Mouse (Mus musculus): ENCODE data around the gene Glycam1. TPM values are rescaled to one million over a fixed set of nuclear protein-coding genes. Genes with fewer than 3 reads are reported as not detected.
A peak's percentile ranks its signal among the peaks of the same experiment; 100 is the strongest.
"Not testable (repeated sequence)": the region's sequence is repeated elsewhere in the genome, so short reads cannot be mapped to it uniquely, and the experiment has no call there.

The Glycam1 gene
- not detected in 2 replicates for total RNA-seq (2021)
- long read RNA-seq: 0 reads

DNA sequence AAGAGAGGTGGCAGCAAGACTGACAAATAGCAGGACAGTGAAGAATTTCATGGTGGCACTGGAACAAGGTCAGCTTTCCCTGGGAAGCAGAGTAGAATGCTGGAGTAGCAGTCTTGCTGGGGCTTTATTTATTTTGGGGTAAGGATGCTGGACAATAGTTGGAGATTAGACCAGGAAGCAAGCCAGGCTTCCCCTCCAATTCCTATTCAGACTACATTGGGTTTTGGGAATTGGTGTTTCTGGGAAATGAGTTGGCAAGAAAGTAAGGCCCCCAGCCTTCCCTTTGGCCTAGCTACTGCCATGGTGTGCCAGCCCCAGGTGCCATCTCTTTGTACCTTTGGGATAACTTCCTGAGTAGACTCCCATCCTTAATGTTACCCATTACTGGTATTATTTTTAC lies at the start of gene Glycam1:
Gene Glycam1 (minus strand): TSS at position 101 of the 400 bp plus-strand sequence.
- DNase-seq: no peak

DNA sequence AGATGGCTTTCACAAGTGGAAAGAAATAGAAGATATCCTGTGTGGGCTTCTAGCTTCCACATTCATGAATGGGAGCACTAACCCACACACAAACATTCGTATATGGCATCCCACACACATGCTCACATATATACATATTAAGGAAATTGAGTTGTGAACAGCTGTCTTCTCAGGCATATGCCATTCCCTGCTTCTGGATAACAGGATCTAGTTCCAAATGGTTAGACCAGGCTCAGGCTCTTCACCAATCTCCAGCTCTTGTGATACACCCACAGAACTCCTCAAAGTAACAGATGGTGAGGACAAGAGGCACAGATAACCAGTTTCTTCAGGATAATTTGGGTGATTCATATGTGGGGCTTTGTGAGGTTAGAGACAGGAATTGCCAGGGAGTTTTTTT lies 39.6 kb upstream of the Glycam1 start:
- no peak for DNase-seq

DNA sequence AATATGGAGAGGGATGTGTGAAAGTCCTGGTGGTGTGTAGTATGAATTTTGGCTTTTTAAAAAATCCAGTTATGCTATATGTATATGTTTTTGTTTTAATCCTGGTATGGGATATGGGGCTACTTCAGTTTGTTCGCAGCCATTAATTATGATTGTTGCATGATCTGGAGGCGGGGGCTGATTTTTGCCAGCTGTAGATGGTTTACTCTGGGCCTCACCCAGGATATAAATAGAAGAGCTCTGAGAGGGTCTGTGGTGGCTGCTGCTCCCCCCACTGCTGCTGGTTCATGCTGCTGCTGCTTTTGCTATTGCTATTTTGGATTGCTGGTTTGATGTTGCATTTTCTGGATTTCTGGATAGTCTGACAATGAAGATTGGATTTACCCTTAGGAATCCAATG lies 25.9 kb upstream of the Glycam1 start:
- DNase-seq: no peak

DNA sequence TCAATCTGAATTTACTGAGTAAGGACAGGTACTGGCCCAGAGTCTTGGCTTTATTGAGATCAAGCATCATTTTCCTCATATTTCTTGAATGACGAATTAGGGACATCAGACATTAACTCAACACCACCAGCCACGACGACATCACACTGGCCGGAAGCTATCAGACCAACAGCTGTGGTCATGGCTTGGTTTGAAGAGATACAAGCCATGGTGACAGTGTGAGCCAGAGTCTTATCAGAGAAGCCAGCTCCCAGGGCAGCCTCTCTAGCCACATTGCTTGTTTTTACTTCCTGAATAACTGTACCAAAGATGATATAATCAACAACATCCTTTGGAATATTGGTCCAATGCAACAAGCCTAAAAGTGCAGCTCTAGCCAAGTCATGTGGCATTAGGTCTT lies 22.9 kb upstream of the Glycam1 start:
- not testable (repeated sequence) for DNase-seq

DNA sequence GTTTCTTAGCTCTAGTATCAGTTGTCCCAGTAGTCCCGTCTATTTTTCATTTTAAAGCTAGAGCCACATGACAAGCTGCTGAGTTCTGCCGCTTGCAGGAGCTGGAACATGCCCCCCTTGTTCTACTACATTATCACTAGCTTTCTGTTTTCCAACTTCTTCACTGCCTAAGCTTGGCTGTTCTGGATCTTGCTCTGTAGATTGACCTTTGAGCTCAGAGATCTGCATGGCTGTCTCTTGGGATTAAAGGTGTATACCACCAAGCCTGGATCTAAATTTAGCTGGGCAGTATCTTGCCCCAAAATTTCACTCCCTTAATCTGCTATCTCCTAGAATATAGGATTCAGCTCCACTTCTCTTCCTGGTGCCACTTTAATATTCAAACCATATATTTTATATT lies 21.0 kb upstream of the Glycam1 start:
- no peak for DNase-seq

DNA sequence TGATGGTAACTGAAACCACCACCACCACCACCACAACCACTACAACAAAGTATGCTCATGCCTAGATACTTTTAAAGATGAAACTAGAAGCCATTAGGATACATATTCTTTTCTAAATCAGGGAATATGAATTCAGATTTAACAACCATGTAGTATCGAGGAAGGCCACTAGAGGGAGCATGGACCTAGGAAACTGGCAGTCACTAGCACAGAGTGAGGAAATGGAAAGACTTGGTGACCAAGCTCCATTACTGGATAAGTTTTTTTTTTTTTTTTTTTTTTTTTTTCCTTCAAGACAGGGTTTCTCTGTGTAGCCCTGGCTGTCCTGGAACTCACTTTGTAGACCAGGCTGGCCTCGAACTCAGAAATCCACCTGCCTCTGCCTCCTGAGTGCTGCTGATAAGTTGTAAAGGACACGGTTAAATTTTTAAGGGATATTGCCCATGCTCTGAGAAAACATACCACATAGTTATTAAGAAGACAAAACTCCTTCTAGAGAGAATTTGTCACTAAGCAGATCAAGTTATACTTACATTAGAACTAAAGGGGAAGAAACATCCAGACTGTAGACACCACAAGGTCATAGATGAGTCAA lies 12.7 kb downstream of the Glycam1 start:
- no peak for DNase-seq

DNA sequence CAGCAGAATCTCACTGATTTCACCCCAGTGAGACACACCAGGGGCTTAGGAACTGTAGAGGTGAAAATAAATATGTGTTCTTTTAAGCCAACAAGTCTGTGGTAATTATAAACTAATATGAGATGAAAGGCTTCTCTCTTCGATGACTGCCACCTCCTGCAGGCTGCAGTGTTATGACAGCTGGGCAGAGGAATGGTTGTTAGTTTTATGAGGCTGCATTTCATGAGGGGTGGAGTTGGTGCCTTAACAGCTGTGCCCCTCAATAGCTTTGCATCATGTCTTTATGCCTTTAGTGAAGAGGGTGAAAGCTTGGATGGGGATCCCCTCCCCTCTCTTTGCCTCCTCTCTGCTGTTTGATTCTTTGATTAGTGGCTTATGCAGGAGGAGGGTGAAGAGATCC lies 13.8 kb downstream of the Glycam1 start:
- no peak for DNase-seq

DNA sequence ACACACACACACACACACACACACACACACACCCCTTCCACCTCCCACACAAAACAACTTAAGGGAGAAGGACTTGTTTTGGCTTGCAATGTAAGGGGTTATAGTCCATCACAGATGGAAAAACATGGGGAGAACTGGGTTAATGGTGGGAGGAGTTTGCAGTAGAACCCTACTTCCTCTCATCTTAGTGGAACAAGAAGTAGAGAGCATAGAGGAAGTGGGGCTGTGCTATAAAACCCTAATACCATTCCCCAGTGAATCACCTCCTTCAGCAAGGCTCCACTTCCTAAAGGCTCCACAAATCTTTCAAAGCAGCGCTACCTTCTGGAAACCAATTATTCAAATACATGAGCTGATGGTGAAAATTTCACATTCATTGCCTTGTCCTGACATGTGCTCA lies 15.4 kb downstream of the Glycam1 start:
- DNase-seq: no peak

DNA sequence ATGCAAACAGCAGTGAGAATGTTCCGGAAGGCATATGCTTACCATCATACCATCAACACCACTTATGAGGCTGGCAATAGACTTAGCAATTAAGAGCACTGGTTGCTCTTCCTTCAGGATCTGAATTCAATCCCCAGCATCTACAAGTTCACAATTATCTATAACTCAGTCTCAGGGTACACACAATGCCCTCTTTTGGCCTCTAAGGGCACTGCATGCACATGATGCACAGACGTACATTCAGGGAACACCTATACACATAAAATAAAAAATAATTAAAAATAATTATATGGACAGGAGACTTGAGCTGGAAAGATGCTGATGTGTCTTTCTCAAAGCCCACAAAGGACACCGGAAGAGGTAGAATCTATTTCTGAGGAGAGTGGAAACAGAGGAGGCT lies 16.9 kb downstream of the Glycam1 start:
- no peak for DNase-seq

DNA sequence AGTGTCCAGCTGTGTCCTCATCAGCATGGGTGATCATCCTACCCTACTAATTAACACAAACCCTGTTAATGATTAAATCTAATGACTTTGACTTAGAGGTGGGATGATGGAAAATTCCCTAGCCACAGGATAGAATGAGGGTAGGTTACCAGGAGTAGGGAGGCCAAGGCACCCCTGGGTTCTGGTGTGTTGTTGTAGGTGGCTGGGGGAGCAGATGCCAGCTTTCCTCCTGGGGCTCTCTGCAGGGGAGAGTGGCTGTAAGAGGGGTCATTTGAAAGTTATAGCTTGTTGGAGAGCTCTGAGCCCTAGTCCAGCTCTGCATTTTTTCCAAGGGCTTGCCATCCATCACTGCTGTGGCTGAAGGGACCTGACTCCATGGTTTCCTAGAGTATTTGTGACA lies 22.4 kb downstream of the Glycam1 start:
- DNase-seq: no peak

DNA sequence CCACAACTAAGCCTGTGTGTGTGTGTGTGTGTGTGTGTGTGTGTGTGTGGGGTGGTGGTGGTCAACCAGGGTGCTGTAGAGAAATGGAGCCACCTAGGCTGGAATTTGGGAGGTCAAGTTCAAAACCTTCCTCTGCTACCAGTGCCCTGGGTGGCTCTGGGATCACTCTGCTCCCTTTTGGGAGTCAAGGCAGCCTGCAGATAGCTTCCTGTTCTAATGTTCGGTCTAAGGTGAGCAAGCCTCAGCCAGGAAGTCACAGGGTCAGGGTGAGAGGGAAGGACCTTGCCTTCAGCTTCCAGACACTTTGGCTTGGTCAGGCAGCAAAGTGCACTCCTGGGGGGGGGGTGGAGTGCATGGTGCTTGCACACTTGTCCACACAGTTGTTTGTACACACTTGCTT lies 24.2 kb downstream of the Glycam1 start:
- DNase-seq: no peak

DNA sequence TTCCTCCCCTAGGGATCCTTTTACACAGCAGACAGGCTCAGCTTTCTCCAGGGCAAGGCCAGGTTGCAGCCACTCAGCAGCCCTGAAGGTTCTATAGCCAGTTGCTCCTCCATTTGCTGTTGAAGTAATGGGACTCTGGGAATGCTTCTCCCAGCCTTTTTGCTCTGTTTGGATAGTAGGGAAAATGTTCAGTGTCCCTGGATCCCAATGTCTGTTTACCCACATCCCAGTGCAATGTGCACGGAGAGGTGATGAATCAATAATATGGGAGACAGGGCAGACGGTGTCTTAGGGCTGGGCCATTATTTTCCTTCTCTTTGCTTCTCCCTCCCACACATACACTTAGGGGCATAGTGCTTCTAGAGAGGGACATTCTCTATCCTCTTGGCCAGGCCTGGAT lies 25.6 kb downstream of the Glycam1 start:
- no peak for DNase-seq

DNA sequence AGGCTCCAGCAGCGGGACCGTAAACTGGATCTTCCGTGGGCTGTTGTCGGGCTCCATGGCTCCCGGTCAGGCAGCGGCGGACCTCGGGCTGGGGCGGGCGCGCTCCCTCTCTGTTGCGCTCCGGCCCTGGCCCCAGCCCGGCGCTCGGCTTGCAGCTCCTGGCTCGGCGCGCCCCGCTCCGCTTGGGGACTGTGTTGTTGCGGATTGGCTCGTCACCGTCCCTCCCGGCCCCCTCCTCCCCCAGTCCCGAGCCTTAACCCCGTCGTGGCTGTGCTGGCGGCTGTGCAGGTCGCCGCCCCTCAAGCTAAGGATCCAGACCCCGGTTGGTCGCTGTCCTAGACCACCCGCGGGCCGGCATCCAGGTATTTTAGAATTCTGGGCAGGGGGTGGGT lies 27.1 kb downstream of the Glycam1 start, which contains the start of gene Ppp1r1a:
Gene Ppp1r1a (minus strand): TSS at position 182 of the 392 bp plus-strand sequence.
- peak; percentile 69 for DNase-seq

DNA sequence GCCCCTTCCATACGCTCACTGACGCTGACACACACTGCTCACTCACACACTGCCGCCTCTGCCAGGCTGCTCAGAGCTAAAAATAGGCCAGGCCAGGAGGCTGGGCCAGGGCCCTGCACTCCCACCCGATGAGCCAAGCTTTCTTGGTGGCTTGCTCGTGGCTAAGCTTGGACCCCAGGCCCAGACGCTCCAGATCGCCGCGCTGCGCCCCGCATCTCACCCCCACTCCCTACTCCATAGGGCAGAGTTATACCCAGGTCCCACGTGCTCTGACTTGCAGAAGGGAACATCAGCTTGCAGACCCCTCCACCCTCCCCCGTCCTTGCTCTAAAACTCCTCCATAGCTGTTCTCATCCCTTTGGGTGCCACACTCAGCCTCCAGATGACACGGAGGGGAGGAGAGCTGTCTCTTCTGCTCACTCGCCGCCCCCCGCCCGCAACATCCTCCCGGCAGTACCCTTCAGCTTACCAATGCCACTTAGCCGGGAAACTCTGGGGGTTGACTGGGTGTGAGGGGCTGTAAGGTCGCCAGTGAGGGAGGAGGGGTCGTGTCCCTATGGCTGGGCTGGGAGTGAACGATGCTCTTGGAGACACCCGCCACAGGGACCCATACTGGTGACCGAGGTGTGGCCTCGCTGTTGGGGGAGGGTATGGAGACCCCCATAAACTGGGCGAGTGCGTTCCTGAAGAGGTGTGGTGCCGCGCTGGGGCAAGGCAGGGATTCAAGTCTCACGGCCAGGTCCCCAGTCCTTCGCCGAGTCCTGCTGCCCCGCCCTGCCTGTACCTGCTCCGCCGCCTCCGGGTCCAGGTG lies 27.7 kb downstream of the Glycam1 start:
- DNase-seq: no peak

DNA sequence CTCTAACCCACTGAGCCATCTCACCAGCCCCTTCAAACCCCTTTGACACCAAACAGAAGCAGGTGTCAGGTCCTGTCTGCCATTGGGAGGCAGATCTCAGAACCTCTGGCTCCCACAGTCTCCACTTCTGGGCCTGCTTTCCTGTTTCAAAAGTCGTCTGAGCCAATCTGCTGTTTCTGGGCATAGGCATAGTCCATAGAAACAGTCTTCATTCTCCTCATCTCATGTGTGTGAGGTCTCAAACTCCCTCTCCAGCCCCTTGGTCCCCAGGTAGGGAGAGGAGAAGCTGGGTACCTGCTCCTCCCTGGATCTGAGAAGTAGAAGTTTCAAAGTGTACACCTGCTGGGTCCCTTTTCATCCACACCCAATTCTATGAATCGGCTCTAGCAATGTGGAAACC lies 28.4 kb downstream of the Glycam1 start:
- no peak for DNase-seq

DNA sequence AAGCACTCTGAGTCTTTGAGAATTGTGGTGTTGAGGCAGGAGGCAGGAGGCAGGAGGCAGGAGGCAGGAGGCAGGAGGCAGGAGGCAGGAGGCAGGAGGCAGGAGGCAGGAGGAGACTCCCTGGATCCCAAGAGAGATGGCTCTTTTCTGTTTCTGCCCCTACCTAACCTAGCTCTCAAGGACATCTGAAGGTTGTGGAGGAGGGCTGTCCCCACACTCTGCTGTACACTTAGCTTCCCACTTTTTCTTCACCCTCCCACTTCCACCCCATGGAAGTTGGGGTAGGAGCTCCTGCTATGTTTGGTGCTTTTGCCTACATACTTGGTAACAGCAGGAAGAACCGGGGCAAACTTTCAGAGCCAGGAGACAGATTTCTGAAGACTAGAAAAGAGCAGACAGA lies 29.1 kb downstream of the Glycam1 start:
- no peak for DNase-seq

DNA sequence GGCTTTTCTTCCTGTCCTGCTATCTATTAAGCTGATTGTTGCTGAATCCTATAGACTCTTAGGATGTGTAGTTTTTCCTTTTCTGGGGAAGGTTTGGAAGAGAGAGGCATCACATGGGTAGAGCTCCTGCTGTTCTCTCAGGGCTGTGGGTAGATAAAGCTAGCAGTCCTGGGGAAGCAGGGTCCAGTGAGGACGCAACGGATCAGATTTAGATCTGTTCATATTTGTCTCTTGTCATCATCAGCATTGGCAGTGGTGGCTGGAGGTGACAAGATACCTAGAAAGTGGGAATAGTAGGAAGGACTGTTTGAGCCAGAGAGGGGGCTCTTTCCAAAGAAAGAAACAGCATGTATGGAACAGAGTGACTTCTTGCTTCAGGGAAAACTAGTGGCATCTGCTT lies 29.9 kb downstream of the Glycam1 start:
- DNase-seq: no peak

DNA sequence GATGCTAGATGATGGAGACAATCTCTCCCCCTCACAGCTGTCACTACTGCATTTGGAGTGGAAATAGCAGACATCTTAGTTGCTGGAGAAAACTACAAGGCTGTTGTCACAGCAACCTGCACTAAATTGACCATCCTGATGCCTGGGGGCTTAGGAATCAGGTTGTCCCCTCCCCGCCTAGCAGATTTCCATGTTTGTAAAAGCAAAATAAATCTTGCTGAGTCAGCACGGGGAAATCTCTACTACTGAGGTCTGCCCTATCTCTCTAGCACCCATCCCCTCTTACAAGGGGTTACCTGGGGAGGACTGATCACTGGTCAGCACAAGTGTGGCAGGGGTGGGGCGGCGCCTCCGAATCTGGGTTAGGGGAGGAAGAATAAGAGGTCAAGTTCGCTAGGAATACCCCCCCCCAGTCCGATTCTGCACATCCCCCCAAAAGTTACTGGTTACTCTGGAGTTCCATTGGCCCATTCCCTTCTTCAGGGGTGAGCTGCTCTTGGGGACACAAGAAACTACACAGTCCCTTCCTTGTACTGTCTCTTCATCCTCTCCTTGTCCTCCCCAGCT lies 30.7 kb downstream of the Glycam1 start:
- DNase-seq: no peak

DNA sequence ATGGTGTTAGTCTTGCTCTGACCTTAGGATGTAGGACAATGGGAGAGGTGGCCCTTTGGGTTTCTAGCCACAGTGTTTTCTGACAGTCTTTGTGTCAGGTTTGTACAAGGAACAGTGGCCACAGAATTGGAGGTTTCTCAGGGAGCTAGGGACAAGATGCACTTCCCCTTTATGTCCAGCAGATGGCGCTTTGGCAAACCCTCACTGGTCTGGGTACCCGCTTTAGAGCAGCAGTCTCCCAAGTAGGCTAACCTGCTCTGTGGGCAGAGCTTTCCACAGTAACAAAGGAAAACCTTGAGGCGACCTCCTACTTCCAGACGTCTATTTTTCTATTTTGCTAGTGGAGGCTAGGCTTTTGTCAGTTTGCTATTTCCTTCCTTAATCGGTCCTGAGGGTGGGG lies 34.5 kb downstream of the Glycam1 start:
- peak; percentile 43 for DNase-seq

DNA sequence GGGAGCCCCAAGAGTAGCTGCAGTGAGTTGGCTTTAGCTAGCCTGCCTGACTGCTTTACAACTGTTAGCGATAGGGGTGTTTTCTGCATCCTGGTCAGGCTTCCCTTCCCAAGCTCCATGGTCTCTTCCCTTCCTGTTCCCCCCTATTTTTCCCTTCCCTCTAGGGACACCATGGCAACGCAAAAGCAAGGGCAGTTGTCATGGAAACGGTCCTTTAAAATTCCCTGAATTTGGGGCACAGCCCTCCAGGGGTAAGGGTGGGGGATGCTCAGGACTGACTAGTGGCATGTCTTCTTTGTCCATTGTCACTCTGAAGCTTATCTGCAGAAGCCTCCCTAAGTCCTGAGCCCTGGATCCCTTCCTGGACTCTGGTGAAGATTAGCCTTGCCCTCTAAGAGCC lies 41.7 kb downstream of the Glycam1 start:
- no peak for DNase-seq

DNA sequence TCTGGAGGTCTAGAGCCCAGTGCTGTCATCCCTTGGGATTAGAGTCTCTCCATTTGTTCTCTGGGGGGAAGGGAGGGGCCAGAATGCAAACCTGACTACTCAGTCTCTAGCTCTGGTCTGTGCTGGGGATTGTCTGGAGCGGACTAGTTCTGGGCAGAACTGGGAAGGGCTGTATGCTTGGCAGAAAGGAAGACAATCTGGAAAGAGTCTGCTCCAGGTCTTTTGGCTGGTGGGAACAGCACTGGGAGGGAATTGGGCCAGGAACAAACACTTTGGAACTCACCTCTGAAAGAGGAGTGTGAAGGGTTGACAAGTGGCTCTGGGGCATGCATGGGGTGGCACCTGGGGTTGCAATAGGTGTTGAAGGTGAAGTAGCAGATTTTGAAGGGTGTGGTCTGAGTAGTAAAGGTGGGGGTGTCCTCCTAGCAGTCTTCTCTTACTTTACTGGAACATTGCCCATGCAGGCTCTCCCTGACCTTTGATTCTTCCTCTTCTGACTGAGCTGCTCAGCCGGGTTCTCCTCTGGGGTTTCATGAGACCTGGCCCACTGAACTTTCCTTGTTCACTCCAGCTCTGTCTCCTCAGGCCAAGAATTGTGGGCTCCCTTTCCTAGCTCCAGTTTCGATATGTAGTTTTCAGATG lies 42.3 kb downstream of the Glycam1 start:
- no peak for DNase-seq

DNA sequence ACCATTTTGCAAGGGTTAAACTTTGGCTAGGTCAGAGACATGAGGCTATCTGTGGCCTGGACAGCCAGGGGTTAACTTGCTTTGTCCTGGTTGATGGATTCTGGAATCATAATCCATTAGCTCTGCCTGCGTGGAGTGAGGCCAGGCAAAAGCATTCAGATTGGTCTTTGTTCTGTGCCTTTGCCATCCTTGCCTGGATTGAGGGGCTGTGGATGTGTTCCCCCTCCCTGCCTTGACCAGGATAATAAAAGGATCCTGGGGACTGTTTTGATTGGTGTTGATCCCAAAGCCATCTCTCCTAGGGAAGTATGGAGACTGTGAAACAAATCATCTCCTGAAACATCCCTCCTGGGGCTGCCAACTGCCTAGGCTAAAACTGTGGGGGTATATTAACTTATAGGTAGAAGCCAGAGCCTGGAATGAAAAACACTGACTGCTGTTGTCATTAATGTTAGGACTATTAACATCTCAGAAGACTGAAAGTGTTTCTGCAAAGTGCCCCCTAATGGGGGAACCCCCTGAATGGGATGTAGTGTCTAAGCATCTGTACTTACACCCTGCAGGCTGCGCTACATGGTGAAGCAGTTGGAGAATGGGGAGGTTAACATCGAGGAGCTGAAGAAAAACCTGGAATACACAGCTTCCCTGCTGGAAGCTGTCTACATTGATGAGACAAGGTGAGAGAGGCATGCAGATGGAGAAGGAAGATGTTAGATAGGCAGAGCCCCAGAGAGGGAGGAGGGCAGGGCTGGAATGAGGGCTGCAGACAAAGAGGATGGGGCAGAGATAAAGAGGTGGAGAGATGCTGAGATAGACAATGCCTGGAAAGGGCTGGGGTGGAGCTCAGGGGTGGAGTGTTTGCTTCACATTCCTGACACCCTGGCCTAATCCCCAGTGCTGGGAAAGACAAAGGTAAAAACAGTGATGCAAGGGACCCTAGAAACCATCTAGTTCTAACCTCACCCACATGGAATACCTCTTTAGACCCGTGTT lies 45.2 kb downstream of the Glycam1 start:
- DNase-seq: no peak

Measured in adrenal gland, postnatal 25 days (tissue).